In genomic region chr12:92302951-92303591, GRCm38 (mm10) we compare ENCODE assay signal across 9 mouse cellular contexts.
A peak's percentile ranks its signal among the peaks of the same experiment; 100 is the strongest.
DNase-seq lines count a peak whose midpoint lies in the region; ATAC-seq and TF ChIP-seq lines count a peak whose summit lies in the region.
"Had no signal": no experiment of that assay in that cellular context is flagged by ENCODE, and none has a peak within 500 bp of the region (broad histone marks: within the 10 kb centered on the region; RNA-seq: fewer than 3 reads in every experiment).

No protein-coding gene starts in this region.

- no peaks in the 10 kb centered on the region for H3K9me3 ChIP-seq in ES-Bruce4 (replicated peaks; ENCODE audit: control insufficient read depth, insufficient read depth, low read length, poor library complexity, severe bottlenecking)
- no peaks in the 10 kb centered on the region for H3K9me3 ChIP-seq in hindbrain, embryonic 11.5 days (ENCODE audit: control insufficient read depth, low read length)
- H3K9me3 ChIP-seq: limb, embryonic 15.5 days had no signal

- peak; percentile 48 for DNase-seq in adrenal gland, adult 2 months
- peak; percentile 86 for DNase-seq in embryo, embryonic 10.5 days (ENCODE audit: low spot score)
- peak; percentile 83 for DNase-seq in hindbrain, embryonic 11.5 days (ENCODE audit: low spot score)
- peak; percentile 28 for DNase-seq in layer of hippocampus, adult 9-11 months
- peak; percentile 54 to 57 for DNase-seq in lung, postnatal 4 days
- peak; percentile 85 for DNase-seq in right cerebral cortex, adult 18-20 months

- H3K27me3 ChIP-seq in ES-Bruce4 (ENCODE audit: control insufficient read depth, insufficient read depth, low read length, poor library complexity, severe bottlenecking): no peaks in the 10 kb centered on the region
- no peaks in the 10 kb centered on the region for H3K27me3 ChIP-seq in hindbrain, embryonic 11.5 days (ENCODE audit: control insufficient read depth, insufficient read depth, low read length)
- H3K27me3 ChIP-seq: limb, embryonic 15.5 days had no signal

- TF ChIP-seq EP300 in ES-Bruce4 (IDR thresholded peaks at IDR 0.05; ENCODE audit: insufficient read depth, low read depth, low read length): no peak

- no peak overlapping the region for H3K4me2 ChIP-seq in hindbrain, embryonic 11.5 days (replicated peaks; ENCODE audit: low read depth, low read length)
- H3K4me2 ChIP-seq: limb, embryonic 15.5 days had no signal

- H3K4me3 ChIP-seq in ES-Bruce4 (ENCODE audit: low read depth, low read length): no peak overlapping the region
- no peak overlapping the region for H3K4me3 ChIP-seq in hindbrain, embryonic 11.5 days (ENCODE audit: low read depth, low read length)
- H3K4me3 ChIP-seq: limb, embryonic 15.5 days had no signal

- peak; percentile 79 for ATAC-seq in hindbrain, embryonic 11.5 days (ENCODE audit: low FRiP score)
- ATAC-seq in erythroblast, adult 5-6 weeks (replicated peaks; ENCODE audit: low FRiP score, poor library complexity, severe bottlenecking): no peak

- no peaks in the 10 kb centered on the region for H3K36me3 ChIP-seq in ES-Bruce4 (ENCODE audit: control insufficient read depth, insufficient read depth, low read length, poor library complexity, severe bottlenecking)
- no peaks in the 10 kb centered on the region for H3K36me3 ChIP-seq in hindbrain, embryonic 11.5 days (ENCODE audit: control insufficient read depth, insufficient read depth, low read length)
- H3K36me3 ChIP-seq: limb, embryonic 15.5 days had no signal

- TF ChIP-seq POLR2A in ES-Bruce4 (IDR thresholded peaks at IDR 0.05; ENCODE audit: insufficient read depth, low read length): no peak

- no peak overlapping the region for H3K9ac ChIP-seq in ES-Bruce4 (ENCODE audit: low read depth, poor library complexity, severe bottlenecking)
- H3K9ac ChIP-seq in hindbrain, embryonic 11.5 days (ENCODE audit: low read depth, low read length): no peak overlapping the region
- H3K9ac ChIP-seq: limb, embryonic 15.5 days had no signal

- no peaks in the 10 kb centered on the region for H3K4me1 ChIP-seq in ES-Bruce4 (ENCODE audit: control insufficient read depth, insufficient read depth, low read length)
- no peaks in the 10 kb centered on the region for H3K4me1 ChIP-seq in hindbrain, embryonic 11.5 days (replicated peaks; ENCODE audit: control insufficient read depth, insufficient read depth, low read length)
- H3K4me1 ChIP-seq: limb, embryonic 15.5 days had no signal

- 29% methylated on average over 14 of the region's 14 CpGs for WGBS in hindbrain, embryonic 11.5 days

- H3K27ac ChIP-seq in ES-Bruce4 (ENCODE audit: insufficient read depth, low read length): no peak overlapping the region
- H3K27ac ChIP-seq in hindbrain, embryonic 11.5 days (ENCODE audit: low read depth, low read length): no peak overlapping the region
- H3K27ac ChIP-seq: limb, embryonic 15.5 days had no signal

- peak; percentile 64 for TF ChIP-seq CTCF in ES-Bruce4 (IDR thresholded peaks at IDR 0.05; ENCODE audit: low read depth, low read length)

Comparison
In these comparisons a context has a peak if more than half of its experiments do, and no peak if none do; other contexts are left out.
1. DNase-seq: peak in every context shown above with its lines; median percentile 86 in embryo, embryonic 10.5 days; 85 in right cerebral cortex, adult 18-20 months; 83 in hindbrain, embryonic 11.5 days; 56 in lung, postnatal 4 days; 48 in adrenal gland, adult 2 months; 28 in layer of hippocampus, adult 9-11 months.